Mouse (Mus musculus): Measurements from ENCODE around the gene Depdc1b.
A peak's percentile ranks its signal among the peaks of the same experiment; 100 is the strongest.

Depdc1b gene

DNA sequence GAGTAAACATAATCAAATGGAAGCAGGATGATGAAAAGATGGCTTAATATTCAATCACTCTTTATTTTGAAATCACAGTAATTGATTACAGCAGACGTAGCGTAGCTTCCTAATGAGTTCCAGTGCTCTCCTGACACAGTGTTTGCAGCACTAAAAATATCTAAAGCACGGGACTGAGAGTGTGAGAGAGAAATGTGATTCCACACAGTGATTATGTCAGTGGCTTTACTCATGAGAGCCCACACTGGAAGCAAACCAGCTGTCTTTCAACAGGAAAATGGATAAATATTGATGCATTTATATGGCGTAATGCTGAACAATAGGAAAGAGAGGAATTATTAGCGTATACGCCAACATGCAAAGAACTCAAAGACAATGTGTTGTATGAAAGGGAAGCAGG, 37.5 kb upstream of the Depdc1b start:
- no peaks in the 10 kb centered on the region for H3K27me3 ChIP-seq (ENCODE audit: insufficient read depth, low read length)
- no peaks in the 10 kb centered on the region for H3K9me3 ChIP-seq (ENCODE audit: low read length)
- H3K4me1 ChIP-seq (replicated peaks; ENCODE audit: low read depth, low read length), result peaks cover 17% of the 10 kb centered on the region
- TF ChIP-seq NANOG (IDR thresholded peaks at IDR 0.05; ENCODE audit: borderline replicate concordance, low read length) (no peak), POU5F1 (IDR thresholded peaks at IDR 0.05; ENCODE audit: borderline replicate concordance, low read length) (no peak), CTCF (conservative IDR thresholded peaks at IDR 0.05; ENCODE audit: low read length) (no peak)
- H3K36me3 ChIP-seq (ENCODE audit: insufficient read depth, low read length), result no peaks in the 10 kb centered on the region
- no peak overlapping the region for H3K4me3 ChIP-seq (replicated peaks; ENCODE audit: low read length)

DNA sequence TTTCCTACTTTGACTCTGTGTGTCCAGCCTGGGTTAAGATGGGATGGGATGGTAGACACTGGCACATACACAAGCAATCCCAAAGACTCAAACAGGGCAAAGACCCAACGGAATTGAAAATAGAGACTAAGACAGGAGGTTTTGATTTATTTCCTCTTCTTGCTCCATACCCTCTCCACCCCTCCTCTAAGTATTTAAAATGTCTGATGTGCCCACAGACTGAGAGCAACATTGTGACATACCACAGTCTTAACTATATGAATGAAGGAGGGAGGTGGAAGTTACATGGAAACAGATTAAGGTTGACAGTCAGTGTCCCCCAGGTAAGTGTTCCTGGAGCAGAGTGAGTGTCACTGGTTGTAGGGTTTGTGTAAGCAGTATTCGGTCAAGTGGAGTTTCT, 31.8 kb upstream of the Depdc1b start:
- no peaks in the 10 kb centered on the region for H3K27me3 ChIP-seq (ENCODE audit: insufficient read depth, low read length)

DNA sequence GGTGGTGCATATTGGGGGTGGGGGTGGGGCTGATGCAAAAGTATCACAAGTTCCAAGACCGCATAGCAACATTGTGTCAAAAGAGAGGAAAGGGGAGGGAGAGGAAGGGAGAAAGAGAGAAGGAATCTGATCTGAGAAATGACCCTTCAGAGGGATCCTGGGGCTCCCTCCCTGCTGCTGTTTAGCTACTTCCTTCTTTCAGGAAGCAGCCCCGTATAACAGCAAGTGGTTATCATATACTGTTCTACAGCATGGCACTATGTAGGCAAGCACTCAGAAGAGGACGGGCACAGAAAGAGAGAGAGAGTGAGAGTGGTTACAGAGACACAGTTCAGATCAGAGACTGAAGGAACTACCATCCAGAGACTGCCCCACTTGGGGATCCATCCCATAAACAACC, 28.2 kb upstream of the Depdc1b start:
- no peak for TF ChIP-seq POU5F1 (IDR thresholded peaks at IDR 0.05; ENCODE audit: borderline replicate concordance, low read length)
- no peak overlapping the region; the same call in 1 of the 2 replicates for H3K4me3 ChIP-seq (replicated peaks; ENCODE audit: low read length)

More for the DNA sequence above, 31.8 kb upstream of the Depdc1b start:
- Histone ChIP-seq H3K4me3 (replicated peaks; ENCODE audit: low read length) (no peak overlapping the region), H3K36me3 (ENCODE audit: insufficient read depth, low read length) (peaks cover 3% of the 10 kb centered on the region; the same call in 1 of the 2 replicates), H3K4me1 (replicated peaks; ENCODE audit: low read depth, low read length) (peaks cover 26% of the 10 kb centered on the region), H3K9me3 (ENCODE audit: low read length) (no peaks in the 10 kb centered on the region)
- TF ChIP-seq POU5F1 (IDR thresholded peaks at IDR 0.05; ENCODE audit: borderline replicate concordance, low read length) (no peak), NANOG (IDR thresholded peaks at IDR 0.05; ENCODE audit: borderline replicate concordance, low read length) (no peak), CTCF (conservative IDR thresholded peaks at IDR 0.05; ENCODE audit: low read length) (no peak)

DNA sequence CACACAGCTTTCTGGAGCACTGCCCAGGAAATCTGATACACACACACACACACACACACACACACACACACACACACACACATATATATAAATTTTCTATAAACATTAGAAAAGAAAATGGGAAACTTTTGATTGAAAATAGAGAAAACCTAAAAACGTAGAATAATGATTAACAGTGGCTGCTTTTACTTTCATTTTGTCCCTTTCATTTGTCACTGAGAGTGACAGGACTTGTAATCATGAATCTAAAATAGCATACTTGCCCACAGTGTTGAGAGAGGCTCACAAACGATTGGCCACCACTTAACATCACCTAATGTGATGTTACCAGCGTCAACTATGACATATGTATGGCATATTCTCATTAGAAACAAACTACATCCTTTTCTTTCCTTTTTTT, 26.7 kb upstream of the Depdc1b start:
- TF ChIP-seq CTCF (conservative IDR thresholded peaks at IDR 0.05; ENCODE audit: low read length) (no peak), NANOG (IDR thresholded peaks at IDR 0.05; ENCODE audit: borderline replicate concordance, low read length) (no peak), POU5F1 (IDR thresholded peaks at IDR 0.05; ENCODE audit: borderline replicate concordance, low read length) (no peak)
- no peak overlapping the region for H3K4me3 ChIP-seq (replicated peaks; ENCODE audit: low read length)

More for the DNA sequence above, 28.2 kb upstream of the Depdc1b start:
- Histone ChIP-seq H3K27me3 (ENCODE audit: insufficient read depth, low read length) (no peaks in the 10 kb centered on the region), H3K9me3 (ENCODE audit: low read length) (no peaks in the 10 kb centered on the region), H3K4me1 (replicated peaks; ENCODE audit: low read depth, low read length) (peaks cover 51% of the 10 kb centered on the region), H3K36me3 (ENCODE audit: insufficient read depth, low read length) (peaks cover 20% of the 10 kb centered on the region)

DNA sequence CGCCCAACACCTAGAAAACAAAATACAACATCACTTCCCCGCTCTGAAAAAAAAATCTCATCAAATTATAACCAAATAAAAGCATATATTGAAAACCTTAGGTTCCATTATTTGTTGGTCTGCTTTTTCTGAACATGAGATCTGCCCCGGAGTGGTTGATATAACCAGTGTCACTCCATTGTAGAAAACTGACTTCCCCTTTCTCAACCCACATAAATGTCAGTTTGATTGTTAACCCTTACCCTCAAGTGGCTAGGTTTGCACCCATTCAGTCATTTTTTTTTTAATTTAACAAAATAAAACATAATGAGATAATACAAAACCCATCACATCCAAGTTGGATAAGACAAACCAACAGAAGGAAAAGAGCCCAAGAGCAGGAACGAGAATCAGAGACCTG, 25.8 kb upstream of the Depdc1b start:
- H3K36me3 ChIP-seq (ENCODE audit: insufficient read depth, low read length), result peaks cover 16% of the 10 kb centered on the region
- TF ChIP-seq CTCF (conservative IDR thresholded peaks at IDR 0.05; ENCODE audit: low read length) (no peak), NANOG (IDR thresholded peaks at IDR 0.05; ENCODE audit: borderline replicate concordance, low read length) (no peak), POU5F1 (IDR thresholded peaks at IDR 0.05; ENCODE audit: borderline replicate concordance, low read length) (no peak)
- H3K9me3 ChIP-seq (ENCODE audit: low read length), result no peaks in the 10 kb centered on the region
- H3K4me3 ChIP-seq (replicated peaks; ENCODE audit: low read length), result no peak overlapping the region
- no peaks in the 10 kb centered on the region for H3K27me3 ChIP-seq (ENCODE audit: insufficient read depth, low read length)
- H3K4me1 ChIP-seq (replicated peaks; ENCODE audit: low read depth, low read length), result peaks cover 59% of the 10 kb centered on the region

More for the DNA sequence above, 26.7 kb upstream of the Depdc1b start:
- Histone ChIP-seq H3K36me3 (ENCODE audit: insufficient read depth, low read length) (peaks cover 20% of the 10 kb centered on the region), H3K27me3 (ENCODE audit: insufficient read depth, low read length) (no peaks in the 10 kb centered on the region), H3K4me1 (replicated peaks; ENCODE audit: low read depth, low read length) (peaks cover 59% of the 10 kb centered on the region), H3K9me3 (ENCODE audit: low read length) (no peaks in the 10 kb centered on the region)

DNA sequence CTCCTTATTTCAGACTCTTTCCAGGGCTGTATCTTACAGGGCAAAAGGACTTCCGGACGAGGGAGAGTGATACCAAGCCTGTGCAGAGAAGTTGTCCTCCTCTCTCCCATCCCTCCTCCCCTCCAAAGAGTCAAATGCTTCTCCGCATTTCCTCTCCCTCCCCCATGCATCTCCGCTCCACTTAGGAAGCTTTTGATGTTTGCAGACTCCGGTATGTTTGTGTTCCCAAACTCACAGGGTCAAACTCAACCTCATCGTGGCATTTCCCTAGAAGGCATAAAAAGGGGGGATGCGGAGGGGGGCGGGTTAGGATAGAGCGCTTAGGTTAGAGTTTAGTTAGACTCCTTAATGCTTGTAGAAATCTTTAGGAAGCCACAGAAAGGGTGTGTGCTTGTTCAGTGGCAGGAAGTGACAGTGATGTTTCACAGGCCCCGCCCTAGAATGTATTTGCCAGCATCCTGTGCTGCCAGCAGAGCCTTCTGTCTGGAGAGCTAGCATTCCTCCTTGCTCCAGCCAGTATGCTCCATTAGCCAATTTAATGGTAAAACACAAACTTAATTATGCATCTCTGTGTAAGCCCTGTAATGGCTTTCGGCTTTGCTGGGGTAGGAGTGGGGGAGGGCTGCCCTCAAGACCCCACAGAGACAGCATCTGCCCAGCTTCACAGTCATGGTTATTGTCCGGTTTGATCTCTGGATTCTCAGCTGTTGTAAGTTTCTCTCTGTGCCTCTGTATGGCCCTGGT, 18.6 kb upstream of the Depdc1b start:
- Histone ChIP-seq H3K4me3 (replicated peaks; ENCODE audit: low read length) (peak overlapping the region; percentile 76), H3K36me3 (ENCODE audit: insufficient read depth, low read length) (no peaks in the 10 kb centered on the region), H3K27me3 (ENCODE audit: insufficient read depth, low read length) (no peaks in the 10 kb centered on the region), H3K9me3 (ENCODE audit: low read length) (no peaks in the 10 kb centered on the region), H3K4me1 (replicated peaks; ENCODE audit: low read depth, low read length) (peaks cover 66% of the 10 kb centered on the region)
- no peak for TF ChIP-seq POU5F1 (IDR thresholded peaks at IDR 0.05; ENCODE audit: borderline replicate concordance, low read length)
- TF ChIP-seq NANOG (IDR thresholded peaks at IDR 0.05; ENCODE audit: borderline replicate concordance, low read length), result peak; percentile 2; the same call in 1 of the 2 replicates

DNA sequence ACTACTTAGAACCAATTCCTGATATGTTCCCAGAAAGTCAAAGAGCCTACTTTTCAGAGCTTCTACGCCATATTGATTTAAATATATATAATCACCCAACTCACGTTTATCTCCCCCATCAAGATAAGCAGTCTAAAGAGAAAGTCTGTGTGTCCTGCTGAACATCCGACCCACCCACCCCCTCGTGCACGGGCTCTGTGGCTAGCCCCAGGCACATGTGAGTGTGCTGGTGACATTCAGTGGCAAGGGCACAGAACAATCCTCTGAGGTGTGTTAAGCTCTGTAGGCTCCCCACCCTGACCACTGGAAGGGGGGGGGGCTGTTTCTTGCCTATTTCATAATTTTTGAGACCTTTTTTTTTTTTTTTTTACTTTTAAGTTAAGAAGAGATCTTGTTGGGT, 17.9 kb upstream of the Depdc1b start:
- H3K27me3 ChIP-seq (ENCODE audit: insufficient read depth, low read length), result no peaks in the 10 kb centered on the region
- H3K4me1 ChIP-seq (replicated peaks; ENCODE audit: low read depth, low read length), result peaks cover 62% of the 10 kb centered on the region
- no peaks in the 10 kb centered on the region for H3K36me3 ChIP-seq (ENCODE audit: insufficient read depth, low read length)
- TF ChIP-seq CTCF (conservative IDR thresholded peaks at IDR 0.05; ENCODE audit: low read length) (no peak), NANOG (IDR thresholded peaks at IDR 0.05; ENCODE audit: borderline replicate concordance, low read length) (no peak), POU5F1 (IDR thresholded peaks at IDR 0.05; ENCODE audit: borderline replicate concordance, low read length) (no peak)
- no peaks in the 10 kb centered on the region for H3K9me3 ChIP-seq (ENCODE audit: low read length)
- H3K4me3 ChIP-seq (replicated peaks; ENCODE audit: low read length), result peak overlapping the region; percentile 76

DNA sequence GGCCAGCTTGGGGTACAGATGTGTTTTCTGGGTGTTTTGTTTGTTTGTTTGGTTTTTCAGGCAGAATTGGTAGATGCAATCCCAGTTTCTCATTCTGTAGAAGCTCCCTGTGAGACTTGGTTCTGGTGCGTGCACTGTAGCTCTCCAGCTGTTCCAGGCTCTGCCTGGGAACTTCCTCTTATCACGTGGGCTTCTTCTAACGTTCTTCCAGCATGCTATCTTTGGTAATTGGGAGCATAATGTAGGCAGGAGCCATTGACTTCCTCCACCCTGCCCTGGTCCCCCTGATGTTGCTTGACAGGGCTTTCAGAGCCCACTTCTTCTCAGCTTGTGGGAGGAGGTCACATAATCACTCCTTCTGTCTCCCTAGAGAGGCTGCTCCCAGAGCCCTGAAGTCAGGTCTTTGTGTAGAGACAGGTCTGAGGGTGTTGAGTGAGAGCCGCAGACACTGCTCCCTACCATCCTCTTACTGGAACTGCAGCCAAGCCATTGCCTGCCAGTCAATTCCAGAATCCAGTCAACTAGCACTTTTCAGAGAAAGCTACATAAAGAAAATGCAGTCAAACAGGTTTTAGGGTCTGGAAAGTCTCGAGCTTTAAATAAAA, 15.7 kb upstream of the Depdc1b start:
- Histone ChIP-seq H3K36me3 (ENCODE audit: insufficient read depth, low read length) (no peaks in the 10 kb centered on the region), H3K9me3 (ENCODE audit: low read length) (no peaks in the 10 kb centered on the region), H3K27me3 (ENCODE audit: insufficient read depth, low read length) (no peaks in the 10 kb centered on the region), H3K4me3 (replicated peaks; ENCODE audit: low read length) (0 out of 2 replicates have a peak overlapping the region, but pooled peaks have one; percentile 1), H3K4me1 (replicated peaks; ENCODE audit: low read depth, low read length) (peaks cover 55% of the 10 kb centered on the region)
- TF ChIP-seq NANOG (IDR thresholded peaks at IDR 0.05; ENCODE audit: borderline replicate concordance, low read length), result no peak
- peak; percentile 34 for TF ChIP-seq CTCF (conservative IDR thresholded peaks at IDR 0.05; ENCODE audit: low read length)
